Mouse (Mus musculus): ENCODE measurements around the gene Wnt4.

Wnt4 gene

DNA sequence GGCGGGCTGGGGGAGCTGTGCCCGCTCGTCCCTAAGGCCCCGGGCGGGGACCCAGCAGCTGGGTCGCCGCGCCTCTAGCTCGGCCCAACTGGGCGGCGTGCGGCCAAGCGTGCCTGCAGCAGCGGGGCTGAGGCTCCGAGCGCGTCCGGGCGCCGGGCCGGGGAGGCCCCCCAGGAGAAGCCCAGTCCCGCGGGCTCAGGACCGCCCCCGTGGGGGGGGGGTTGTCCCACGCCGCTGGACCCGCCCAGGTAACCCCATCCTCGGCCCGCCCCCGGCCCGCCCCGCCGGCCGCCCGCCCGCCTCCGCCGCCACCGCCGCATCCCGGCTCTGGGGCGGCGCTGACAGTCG is at the start of gene Wnt4:
Gene Wnt4 (plus strand): TSS at position 324 of the 348 bp plus-strand sequence.
- DNase-seq: peak; percentile 75 to 85

GRCm38 (mm10) chr4:137228566-137229115 is 48.6 kb upstream of the Wnt4 start:
- peak; percentile 45 to 64 for DNase-seq

- peak; percentile 65 to 75 for DNase-seq
Measured at GRCm38 (mm10) chr4:137231494-137232470, 45.5 kb upstream of the Wnt4 start.

DNA sequence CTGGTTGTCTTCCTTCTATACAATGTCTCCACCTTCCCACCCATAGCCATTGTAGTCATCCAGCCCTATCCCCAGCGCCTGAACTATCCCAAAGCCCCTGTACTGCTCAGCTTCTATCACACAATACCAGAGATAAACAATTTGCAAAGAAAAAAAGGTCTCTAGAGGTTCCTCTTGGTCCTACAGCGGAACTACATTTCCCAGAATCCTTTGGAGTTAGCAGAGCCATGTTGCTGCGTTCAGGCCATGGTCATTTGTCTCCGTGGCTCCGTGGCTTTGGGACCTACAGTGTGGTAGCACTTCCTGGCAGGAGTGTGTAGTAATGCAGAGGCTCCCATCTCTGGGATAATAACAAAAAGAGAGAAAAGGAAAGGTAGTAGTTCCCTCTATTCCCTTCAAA is 43.7 kb upstream of the Wnt4 start:
- DNase-seq: no peak

GRCm38 (mm10) chr4:137234444-137234843 is 42.8 kb upstream of the Wnt4 start:
- DNase-seq: no peak

DNA sequence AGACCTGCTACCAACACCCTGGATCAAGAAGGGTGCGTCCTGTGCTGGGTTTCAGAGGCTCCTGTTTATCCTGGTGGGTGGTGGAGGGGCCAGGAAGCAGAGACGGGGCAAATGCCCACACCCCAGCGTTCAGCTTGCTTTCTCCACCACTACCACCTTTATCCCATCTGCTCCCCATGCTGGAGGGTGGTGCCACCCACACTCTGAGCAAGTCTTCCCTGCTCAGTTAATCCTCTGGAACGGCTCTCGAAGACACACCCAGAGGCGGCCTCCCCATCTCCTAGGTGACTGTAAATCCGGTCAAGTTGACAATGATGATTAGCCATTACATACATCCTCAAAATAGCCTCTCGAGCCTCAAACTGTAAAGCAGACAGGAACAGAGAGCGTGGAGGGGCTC is 41.9 kb upstream of the Wnt4 start:
- DNase-seq: no peak

DNA sequence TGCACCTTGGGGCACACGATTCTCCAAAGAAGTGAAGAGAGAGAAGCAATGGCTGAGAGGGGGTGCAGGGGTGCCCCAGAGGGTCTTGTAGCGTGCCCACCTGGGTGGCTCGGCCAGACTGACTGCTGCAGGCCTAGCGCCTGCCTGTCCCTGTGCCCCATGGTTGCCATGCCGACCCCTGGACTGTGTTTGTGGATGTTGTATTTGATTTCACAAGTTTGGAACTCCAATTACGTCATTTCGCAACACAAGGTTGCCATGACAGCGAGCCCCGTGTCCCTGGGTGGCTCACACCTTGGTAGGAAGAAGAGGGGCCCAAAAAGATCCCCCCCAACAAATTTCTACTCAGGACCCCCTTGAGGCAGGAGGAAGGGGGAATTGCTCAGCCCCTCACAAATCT is 32.4 kb upstream of the Wnt4 start:
- no peak for DNase-seq

GRCm38 (mm10) chr4:137250333-137250732 is 27.0 kb upstream of the Wnt4 start:
- peak; percentile 53 to 72 for DNase-seq

DNA sequence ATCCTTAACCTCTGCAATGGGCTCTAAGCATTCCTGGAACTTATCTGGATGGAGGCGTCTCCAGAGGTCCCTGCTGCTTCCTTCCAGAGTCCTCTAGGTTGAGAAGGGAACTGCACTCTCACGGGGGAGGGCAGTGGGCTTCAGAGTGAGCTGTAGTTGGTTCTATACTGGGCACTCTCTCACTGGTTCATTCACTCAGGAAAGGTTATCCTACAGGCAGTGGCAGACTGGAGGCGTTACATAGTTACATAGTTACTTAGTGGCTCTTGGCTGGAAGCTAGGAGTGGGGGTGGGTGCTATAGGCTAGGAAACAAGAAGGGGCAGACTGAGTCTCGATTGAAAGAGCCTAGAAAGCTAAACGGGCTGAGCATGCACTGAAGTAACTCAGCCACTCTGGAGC is 26.4 kb upstream of the Wnt4 start:
- peak in 1 of 2 experiments; percentile 8 for DNase-seq

- DNase-seq: peak in 1 of 2 experiments; percentile 17
Measured at GRCm38 (mm10) chr4:137253601-137254000, 23.7 kb upstream of the Wnt4 start.

GRCm38 (mm10) chr4:137254206-137254976 is 22.9 kb upstream of the Wnt4 start:
- peak in 1 of 2 experiments; percentile 43 for DNase-seq

DNA sequence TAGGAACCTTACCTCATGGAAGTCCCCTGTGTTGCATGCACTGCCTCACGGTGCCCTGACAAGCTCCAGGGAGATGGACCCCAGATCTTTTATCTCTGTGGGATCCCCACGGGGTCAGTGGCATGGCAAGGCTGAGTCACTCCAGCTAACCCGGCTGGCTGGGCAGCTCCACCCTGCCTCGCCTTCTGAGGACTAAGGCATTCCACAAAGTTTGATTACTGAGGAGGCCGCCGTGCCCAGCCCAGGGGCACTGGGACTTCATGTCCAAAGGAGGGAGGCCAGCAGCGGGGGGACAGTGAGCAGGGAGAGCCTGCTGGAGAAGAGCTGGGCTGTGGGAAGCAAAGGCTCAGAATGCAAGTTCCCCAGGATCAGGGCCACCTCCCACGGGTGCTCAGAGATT is 21.7 kb upstream of the Wnt4 start:
- no peak for DNase-seq

GRCm38 (mm10) chr4:137261826-137262225 is 15.5 kb upstream of the Wnt4 start:
- no peak for DNase-seq

DNA sequence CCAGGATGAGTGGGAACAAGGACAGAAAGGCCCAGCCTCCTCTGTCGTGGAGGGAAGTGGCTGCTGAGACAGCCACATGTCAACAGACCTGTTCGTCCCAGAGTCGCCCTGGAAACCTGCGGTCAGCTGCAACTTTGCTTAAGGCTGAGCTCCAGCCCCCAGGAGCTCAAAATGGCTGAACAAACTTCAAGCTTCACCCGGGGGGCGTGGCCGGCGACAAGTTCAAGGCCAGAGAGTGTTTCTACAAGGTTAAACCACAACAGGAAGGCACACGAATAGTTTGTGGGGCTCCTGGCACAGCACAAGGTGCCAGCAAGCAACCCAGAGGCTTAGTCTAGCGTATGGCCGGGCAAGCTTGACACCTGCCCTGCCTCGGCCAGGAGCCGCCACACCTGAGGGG is 13.2 kb upstream of the Wnt4 start:
- DNase-seq: no peak

DNA sequence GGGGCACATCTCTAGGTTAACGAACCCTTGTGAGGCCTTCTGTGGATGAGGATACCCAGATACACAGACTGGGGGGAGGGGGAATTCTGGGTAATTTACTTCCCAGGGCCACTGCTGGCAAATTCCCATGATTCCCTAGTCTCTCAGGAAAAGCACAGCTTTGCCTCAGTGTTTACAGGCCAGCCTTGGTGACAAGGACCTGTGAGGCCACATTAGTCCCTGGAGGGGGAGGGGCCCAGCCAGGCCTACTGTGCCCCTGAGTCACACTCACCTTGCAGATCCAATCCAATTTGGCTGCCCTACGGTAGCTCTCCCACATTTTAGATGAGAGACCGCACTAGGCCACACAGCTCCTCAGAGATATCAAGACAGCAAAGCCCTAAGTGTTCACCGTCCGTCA is 12.2 kb upstream of the Wnt4 start:
- no peak for DNase-seq

DNA sequence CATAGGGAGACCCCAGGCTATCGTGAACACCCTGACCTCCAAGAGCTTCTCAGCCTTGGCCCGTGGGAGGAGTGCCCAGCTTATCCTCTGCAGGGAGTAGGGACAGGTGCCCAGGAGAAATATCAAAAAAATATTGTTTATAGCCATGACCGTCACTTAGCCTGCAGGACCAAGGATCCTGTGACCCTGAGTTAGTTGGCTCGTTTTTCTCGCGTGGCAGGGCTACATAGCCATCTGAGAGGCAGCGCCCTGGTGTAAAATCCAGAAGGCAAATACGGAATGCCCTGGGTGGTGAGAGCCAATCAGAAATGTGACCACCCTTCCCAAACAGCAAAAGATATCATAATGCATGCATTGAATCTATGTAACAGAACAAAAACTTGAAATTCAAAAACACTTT is 8.7 kb upstream of the Wnt4 start:
- DNase-seq: no peak

- DNase-seq: no peak
Measured at GRCm38 (mm10) chr4:137271856-137272255, 5.4 kb upstream of the Wnt4 start.

DNA sequence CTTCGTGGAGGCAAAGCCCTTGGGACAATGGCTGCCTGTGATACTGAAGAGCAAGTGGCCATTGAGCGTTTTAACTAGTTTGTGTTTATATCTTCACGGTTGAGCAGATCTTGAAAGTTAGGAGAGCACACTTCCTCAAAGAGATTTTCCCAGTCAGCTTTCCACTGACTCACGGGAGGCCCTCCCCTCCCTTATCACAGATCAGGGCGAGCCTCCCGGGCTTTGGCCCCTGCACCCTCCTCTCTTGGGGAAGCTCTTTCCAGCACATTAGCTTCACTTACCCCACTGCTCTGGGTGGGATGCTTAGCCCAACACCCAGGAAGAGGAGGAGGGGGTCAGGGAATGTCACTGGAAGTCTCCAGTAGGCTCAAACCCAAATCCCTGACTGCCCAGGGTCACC is 3.0 kb upstream of the Wnt4 start:
- peak in 1 of 2 experiments; percentile 31 for DNase-seq

- DNase-seq: peak in 1 of 2 experiments; percentile 27
Measured at GRCm38 (mm10) chr4:137276443-137277165, 685 bp upstream of the Wnt4 start.

DNA sequence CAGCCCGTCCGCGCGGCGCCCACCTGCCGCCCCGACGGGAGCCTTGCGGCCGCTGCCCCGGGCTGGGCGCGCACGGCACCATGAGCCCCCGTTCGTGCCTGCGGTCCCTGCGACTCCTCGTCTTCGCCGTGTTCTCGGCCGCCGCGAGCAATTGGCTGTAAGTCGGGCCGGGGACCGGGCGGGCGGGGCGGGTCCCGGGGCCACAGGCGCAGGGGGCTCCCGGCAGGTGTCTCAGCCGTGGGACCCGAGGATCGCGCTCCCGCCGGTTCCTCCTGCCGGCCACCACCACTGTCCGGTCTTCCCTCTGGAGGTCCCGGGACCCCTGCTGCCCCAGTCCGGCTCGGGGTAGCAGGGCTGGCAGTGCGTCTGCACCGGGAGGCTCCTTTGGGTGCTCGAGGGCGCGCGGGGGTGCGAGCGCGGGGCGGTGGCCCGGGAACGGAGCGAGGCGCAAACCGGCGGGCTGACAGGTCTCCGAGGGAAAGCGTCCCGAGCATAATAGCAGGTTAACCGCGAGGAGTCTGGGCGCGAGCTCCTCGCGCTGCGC is 383 bp downstream of the Wnt4 start:
- peak in 1 of 2 experiments; percentile 52 for DNase-seq

DNA sequence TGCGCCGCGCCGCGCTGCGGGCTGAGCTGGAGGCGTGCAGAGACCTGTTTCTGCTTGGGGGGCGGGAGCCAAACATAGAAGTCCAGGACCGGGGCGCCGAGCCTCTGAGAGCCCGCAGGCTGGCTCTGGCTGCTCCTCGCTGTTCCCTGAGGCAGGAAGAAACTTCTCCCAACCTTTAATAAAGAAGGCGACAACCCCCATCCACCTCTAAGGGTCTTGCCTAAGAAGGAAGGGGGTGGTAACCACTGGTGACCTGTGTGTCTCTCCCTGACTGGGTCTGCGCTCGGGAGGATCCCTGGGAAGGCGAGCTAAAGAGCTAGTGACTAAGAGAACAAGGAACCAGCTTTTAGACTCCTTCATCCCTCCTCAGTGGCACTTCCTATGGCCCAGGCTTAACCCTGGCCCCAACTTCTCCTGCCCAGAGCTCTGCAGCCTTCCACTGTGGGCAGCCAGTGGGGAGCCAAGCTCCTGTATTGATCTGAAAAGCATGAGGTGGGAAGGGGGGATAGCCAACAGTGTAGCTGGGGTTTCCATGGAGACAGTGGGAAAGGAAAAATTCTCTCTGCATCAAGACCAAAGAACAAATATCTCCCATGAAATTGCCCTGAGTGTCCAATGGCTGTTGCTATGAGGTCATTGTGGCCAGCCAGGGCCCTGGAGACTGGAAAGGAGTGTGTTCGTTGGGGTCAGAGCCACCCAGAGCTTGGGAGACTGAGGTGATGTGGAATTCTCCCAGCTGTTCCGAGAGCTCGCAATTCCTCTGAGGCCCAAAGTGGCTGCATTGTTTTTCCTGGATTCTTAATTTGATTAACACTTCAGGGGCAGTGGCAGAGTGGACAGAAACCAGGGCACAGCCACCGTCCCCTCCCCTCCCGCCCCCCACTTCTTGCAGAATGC is 1.1 kb downstream of the Wnt4 start:
- DNase-seq: no peak
